Mouse (Mus musculus): ENCODE measurements around the gene Kcnrg. TPM values are rescaled to one million over a fixed set of nuclear protein-coding genes. Genes with fewer than 3 reads are reported as not detected.

Kcnrg gene
- total and polyA plus RNA-seq, 2 experiments from 2014 or later: 0.16 TPM; not detected in 1

- H3K4me2 ChIP-seq (ENCODE audit: low read depth, low read length): no peak overlapping the region
- no peaks in the 10 kb centered on the region for H3K4me1 ChIP-seq (ENCODE audit: control insufficient read depth, insufficient read depth)
- no peak for TF ChIP-seq EP300 (IDR thresholded peaks at IDR 0.05; ENCODE audit: low read depth)
- no peak for TF ChIP-seq CTCF (IDR thresholded peaks at IDR 0.05; ENCODE audit: low read depth)
- no peaks in the 10 kb centered on the region for H3K9me3 ChIP-seq (replicated peaks; ENCODE audit: control insufficient read depth, low read length)
- H3K27ac ChIP-seq (ENCODE audit: low read depth): no peak overlapping the region
- no peak overlapping the region for H3K4me3 ChIP-seq (ENCODE audit: low read depth, low read length)
- WGBS: 83% methylated on average over 2 of the region's 2 CpGs
- H3K27me3 ChIP-seq (ENCODE audit: control insufficient read depth, insufficient read depth, low read length): no peaks in the 10 kb centered on the region
- no peak for DNase-seq (ENCODE audit: low spot score)
- no peak for ATAC-seq (ENCODE audit: insufficient read depth, low read depth)
- no peak overlapping the region for H3K9ac ChIP-seq (replicated peaks; ENCODE audit: low read depth, low read length)
- H3K36me3 ChIP-seq (replicated peaks; ENCODE audit: control insufficient read depth, insufficient read depth, low read length): no peaks in the 10 kb centered on the region
These were observed 35.1 kb upstream of the Kcnrg start for GRCm38 (mm10) chr14:61572131-61572530.

- no peak for DNase-seq (ENCODE audit: low spot score)
- no peaks in the 10 kb centered on the region for H3K27me3 ChIP-seq (ENCODE audit: control insufficient read depth, insufficient read depth, low read length)
- no peak overlapping the region for H3K27ac ChIP-seq (ENCODE audit: low read depth)
- no peaks in the 10 kb centered on the region for H3K9me3 ChIP-seq (replicated peaks; ENCODE audit: control insufficient read depth, low read length)
- H3K4me2 ChIP-seq (ENCODE audit: low read depth, low read length): no peak overlapping the region
- H3K4me1 ChIP-seq (ENCODE audit: control insufficient read depth, insufficient read depth): no peaks in the 10 kb centered on the region
- 56% methylated on average over 10 of the region's 10 CpGs for WGBS
- H3K9ac ChIP-seq (replicated peaks; ENCODE audit: low read depth, low read length): no peak overlapping the region
- no peak for ATAC-seq (ENCODE audit: insufficient read depth, low read depth)
- TF ChIP-seq CTCF (IDR thresholded peaks at IDR 0.05; ENCODE audit: low read depth) (no peak), EP300 (IDR thresholded peaks at IDR 0.05; ENCODE audit: low read depth) (no peak)
- no peaks in the 10 kb centered on the region for H3K36me3 ChIP-seq (replicated peaks; ENCODE audit: control insufficient read depth, insufficient read depth, low read length)
- no peak overlapping the region for H3K4me3 ChIP-seq (ENCODE audit: low read depth, low read length)
These were observed 32.2 kb upstream of the Kcnrg start for GRCm38 (mm10) chr14:61575066-61575465.

- H3K36me3 ChIP-seq (replicated peaks; ENCODE audit: control insufficient read depth, insufficient read depth, low read length): no peaks in the 10 kb centered on the region
- WGBS: 90% methylated on average over 8 of the region's 8 CpGs
- DNase-seq (ENCODE audit: low spot score): no peak
- no peak overlapping the region for H3K4me2 ChIP-seq (ENCODE audit: low read depth, low read length)
- H3K27me3 ChIP-seq (ENCODE audit: control insufficient read depth, insufficient read depth, low read length): no peaks in the 10 kb centered on the region
- no peak overlapping the region for H3K27ac ChIP-seq (ENCODE audit: low read depth)
- no peaks in the 10 kb centered on the region for H3K4me1 ChIP-seq (ENCODE audit: control insufficient read depth, insufficient read depth)
- no peak overlapping the region for H3K9ac ChIP-seq (replicated peaks; ENCODE audit: low read depth, low read length)
- ATAC-seq (ENCODE audit: insufficient read depth, low read depth): no peak
- H3K9me3 ChIP-seq (replicated peaks; ENCODE audit: control insufficient read depth, low read length): no peaks in the 10 kb centered on the region
- H3K4me3 ChIP-seq (ENCODE audit: low read depth, low read length): no peak overlapping the region
- TF ChIP-seq CTCF (IDR thresholded peaks at IDR 0.05; ENCODE audit: low read depth): no peak
- no peak for TF ChIP-seq EP300 (IDR thresholded peaks at IDR 0.05; ENCODE audit: low read depth)
These were observed 31.3 kb upstream of the Kcnrg start for GRCm38 (mm10) chr14:61575941-61576340.

GRCm38 (mm10) chr14:61589288-61590065 lies 17.8 kb upstream of the Kcnrg start:
- no peak for ATAC-seq (ENCODE audit: insufficient read depth, low read depth)
- WGBS: 57% methylated on average over 4 of the region's 4 CpGs

GRCm38 (mm10) chr14:61596719-61597426 lies 10.4 kb upstream of the Kcnrg start:
- ATAC-seq (ENCODE audit: insufficient read depth, low read depth): no peak
- DNase-seq (ENCODE audit: low spot score): no peak
- H3K27me3 ChIP-seq (ENCODE audit: control insufficient read depth, insufficient read depth, low read length): no peaks in the 10 kb centered on the region
- H3K4me3 ChIP-seq (ENCODE audit: low read depth, low read length): no peak overlapping the region
- no peak overlapping the region for H3K4me2 ChIP-seq (ENCODE audit: low read depth, low read length)
- no peak for TF ChIP-seq EP300 (IDR thresholded peaks at IDR 0.05; ENCODE audit: low read depth)
- no peak for TF ChIP-seq CTCF (IDR thresholded peaks at IDR 0.05; ENCODE audit: low read depth)
- peaks cover 14% of the 10 kb centered on the region for H3K4me1 ChIP-seq (ENCODE audit: control insufficient read depth, insufficient read depth)
- H3K9me3 ChIP-seq (replicated peaks; ENCODE audit: control insufficient read depth, low read length): no peaks in the 10 kb centered on the region
- no peak overlapping the region for H3K27ac ChIP-seq (ENCODE audit: low read depth)
- no peak overlapping the region for H3K9ac ChIP-seq (replicated peaks; ENCODE audit: low read depth, low read length)
- WGBS: 86% methylated on average over 9 of the region's 9 CpGs
- peaks cover 2% of the 10 kb centered on the region; the same call in 1 of the 2 replicates for H3K36me3 ChIP-seq (replicated peaks; ENCODE audit: control insufficient read depth, insufficient read depth, low read length)

More at GRCm38 (mm10) chr14:61589288-61590065, 17.8 kb upstream of the Kcnrg start:
- no peak overlapping the region for H3K27ac ChIP-seq (ENCODE audit: low read depth)
- H3K4me3 ChIP-seq (ENCODE audit: low read depth, low read length): no peak overlapping the region
- H3K4me2 ChIP-seq (ENCODE audit: low read depth, low read length): no peak overlapping the region
- TF ChIP-seq CTCF (IDR thresholded peaks at IDR 0.05; ENCODE audit: low read depth): no peak
- no peak for TF ChIP-seq EP300 (IDR thresholded peaks at IDR 0.05; ENCODE audit: low read depth)
- H3K9ac ChIP-seq (replicated peaks; ENCODE audit: low read depth, low read length): no peak overlapping the region
- no peak for DNase-seq (ENCODE audit: low spot score)
- H3K27me3 ChIP-seq (ENCODE audit: control insufficient read depth, insufficient read depth, low read length): no peaks in the 10 kb centered on the region
- H3K9me3 ChIP-seq (replicated peaks; ENCODE audit: control insufficient read depth, low read length): no peaks in the 10 kb centered on the region
- H3K4me1 ChIP-seq (ENCODE audit: control insufficient read depth, insufficient read depth): no peaks in the 10 kb centered on the region
- H3K36me3 ChIP-seq (replicated peaks; ENCODE audit: control insufficient read depth, insufficient read depth, low read length): no peaks in the 10 kb centered on the region
